Mouse (Mus musculus): ENCODE data around the gene Ccer2.

DNA sequence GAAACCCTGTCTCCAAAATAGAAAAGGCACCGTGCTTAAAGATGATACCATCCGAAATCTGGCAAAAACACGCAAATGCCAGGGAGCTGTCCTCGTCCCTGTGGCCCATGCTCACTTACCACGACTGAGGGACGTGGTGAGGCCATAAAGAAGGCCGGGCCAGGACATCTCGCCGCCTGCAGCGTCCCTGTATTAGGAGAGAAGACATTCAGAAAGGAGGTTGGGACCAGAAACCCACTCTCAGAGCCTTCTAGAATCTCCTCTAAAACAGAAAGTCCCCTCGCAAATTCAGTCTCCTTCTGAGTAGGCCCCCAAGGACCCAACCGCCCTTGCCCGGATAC is 14.6 kb upstream of the Ccer2 start:
- TF ChIP-seq CTCF (IDR thresholded peaks at IDR 0.05) (no peak), EP300 (IDR thresholded peaks at IDR 0.05) (no peak)
